Mouse (Mus musculus) midbrain, embryonic 14.5 days (tissue): Measurements from ENCODE around the gene Krt24. TPM values are rescaled to one million over a fixed set of nuclear protein-coding genes. Genes with fewer than 3 reads are reported as not detected.
A peak's percentile ranks its signal among the peaks of the same experiment; 100 is the strongest.

Experiments
- ATAC-seq: fragments of 200-750 bp; cut with Nextera tagmentation; 2 replicates; pipeline ENCODE4 v1.8.0; 2017; ENCODE audit warnings: moderate number of reproducible peaks, moderate library complexity; ENCODE audit not compliant: low FRiP score, low TSS enrichment
- DNase-seq: peaks from one replicate; pipeline ENCODE4 v3.0.0-alpha.2; 2015
- H3K27ac ChIP-seq: fragments of 300-500 bp; sonication (generic); replicated peaks from 2 replicates; pipeline ENCODE4 v1.5.1; 2014; ENCODE audit warnings: mild to moderate bottlenecking, low read depth, low read length, moderate library complexity
- H3K27me3 ChIP-seq: fragments of 300-500 bp; sonication (generic); 2 replicates; pipeline ENCODE4 v1.6.1; 2014; ENCODE audit warnings: low read length, control low read depth, mixed read lengths; ENCODE audit not compliant: control insufficient read depth, insufficient read depth
- H3K36me3 ChIP-seq: fragments of 300-500 bp; sonication (generic); 2 replicates; pipeline ENCODE4 v1.6.1; 2014; ENCODE audit warnings: low read length, control low read depth; ENCODE audit not compliant: control insufficient read depth, insufficient read depth
- H3K4me1 ChIP-seq: fragments of 300-500 bp; sonication (generic); 2 replicates; pipeline ENCODE4 v1.6.1; 2014; ENCODE audit warnings: mild to moderate bottlenecking, antibody characterized with exemption, low read length, control low read depth; ENCODE audit not compliant: control insufficient read depth, insufficient read depth
- H3K4me2 ChIP-seq: fragments of 300-500 bp; sonication (generic); 2 replicates; pipeline ENCODE4 v1.6.1; 2014; ENCODE audit warnings: mild to moderate bottlenecking, low read length, moderate library complexity
- H3K4me3 ChIP-seq: fragments of 300-500 bp; sonication (generic); replicated peaks from 2 replicates; pipeline ENCODE4 v1.5.1; 2014; ENCODE audit warnings: low read depth, low read length
- H3K9ac ChIP-seq: fragments of 300-500 bp; sonication (generic); replicated peaks from 2 replicates; pipeline ENCODE4 v1.6.1; 2014; ENCODE audit warnings: mild to moderate bottlenecking, low read length, moderate library complexity
- H3K9me3 ChIP-seq: fragments of 300-500 bp; sonication (generic); 2 replicates; pipeline ENCODE4 v1.6.1; 2016; ENCODE audit warnings: low read length, control low read depth, mixed read lengths; ENCODE audit not compliant: control insufficient read depth
- WGBS: fragments of 180-500 bp; shearing (Covaris S2); extraction: QIAGEN DNeasy Blood & Tissue Kit; methylation state at CpG from one replicate; pipeline ENCODE4 v1.1.7; 2014; 5-methylcytosine and 5-hydroxymethylcytosine counted together
- polyA plus RNA-seq: library from polyadenylated mRNA; unstranded; fragments of >200 nt; fragmentation: Nextera tagmentation; extraction: Ambion mirVana; gene quantifications from 2 replicates; pipeline ENCODE4 v1.2.1, GENCODE M21; 2014

The Krt24 gene
- polyA plus RNA-seq, 1 experiment from 2014 or later: not detected

DNA sequence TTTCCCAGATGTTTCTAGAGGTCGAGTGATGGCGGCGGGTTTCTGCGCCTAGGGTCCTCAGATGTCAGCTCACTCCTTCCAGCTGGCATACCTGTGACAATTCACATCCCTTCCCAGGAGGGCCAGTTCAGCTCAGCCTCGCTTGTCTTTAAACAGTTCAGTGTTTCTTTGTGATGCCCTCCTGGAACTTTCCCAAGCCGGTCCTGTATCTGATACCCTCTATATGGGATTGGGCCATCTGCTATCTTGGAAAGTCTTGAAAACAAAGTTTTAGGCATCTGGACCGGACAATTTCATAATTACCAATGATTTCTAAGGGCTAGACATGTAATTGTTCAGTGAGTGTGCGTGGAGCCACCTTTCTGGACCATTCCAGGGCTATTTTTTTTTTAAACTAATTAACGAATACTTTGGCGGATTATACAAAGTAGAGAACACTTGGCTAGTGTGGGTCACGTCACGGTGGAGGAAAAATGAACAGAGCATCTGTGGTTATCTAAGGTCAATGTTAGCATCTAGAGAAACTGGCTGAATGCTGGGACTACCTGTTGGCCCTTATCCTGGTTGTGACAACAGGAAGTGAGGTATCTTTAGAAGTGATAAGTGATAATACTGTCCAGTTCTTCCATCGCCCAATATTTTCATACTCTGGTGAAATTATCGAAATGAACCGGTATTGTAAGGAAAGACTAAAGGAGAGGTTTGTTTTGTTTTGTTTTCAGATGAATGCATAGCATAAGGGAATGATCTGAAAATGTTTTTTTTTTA, 53.8 kb downstream of the Krt24 start:
- Histone ChIP-seq H3K9ac (peak overlapping the region; percentile 99), H3K9me3 (no peaks in the 10 kb centered on the region), H3K27me3 (no peaks in the 10 kb centered on the region), H3K27ac (peak overlapping the region; percentile 99), H3K4me3 (peak overlapping the region; percentile 91), H3K4me2 (peak overlapping the region; percentile 87), H3K4me1 (peaks cover 25% of the 10 kb centered on the region), H3K36me3 (peaks cover 16% of the 10 kb centered on the region)
- ATAC-seq (peak; percentile 46; the same call in 1 of the 2 replicates), DNase-seq (peak; percentile 80)
- WGBS: 24% methylated on average over 15 of the region's 15 CpGs

DNA sequence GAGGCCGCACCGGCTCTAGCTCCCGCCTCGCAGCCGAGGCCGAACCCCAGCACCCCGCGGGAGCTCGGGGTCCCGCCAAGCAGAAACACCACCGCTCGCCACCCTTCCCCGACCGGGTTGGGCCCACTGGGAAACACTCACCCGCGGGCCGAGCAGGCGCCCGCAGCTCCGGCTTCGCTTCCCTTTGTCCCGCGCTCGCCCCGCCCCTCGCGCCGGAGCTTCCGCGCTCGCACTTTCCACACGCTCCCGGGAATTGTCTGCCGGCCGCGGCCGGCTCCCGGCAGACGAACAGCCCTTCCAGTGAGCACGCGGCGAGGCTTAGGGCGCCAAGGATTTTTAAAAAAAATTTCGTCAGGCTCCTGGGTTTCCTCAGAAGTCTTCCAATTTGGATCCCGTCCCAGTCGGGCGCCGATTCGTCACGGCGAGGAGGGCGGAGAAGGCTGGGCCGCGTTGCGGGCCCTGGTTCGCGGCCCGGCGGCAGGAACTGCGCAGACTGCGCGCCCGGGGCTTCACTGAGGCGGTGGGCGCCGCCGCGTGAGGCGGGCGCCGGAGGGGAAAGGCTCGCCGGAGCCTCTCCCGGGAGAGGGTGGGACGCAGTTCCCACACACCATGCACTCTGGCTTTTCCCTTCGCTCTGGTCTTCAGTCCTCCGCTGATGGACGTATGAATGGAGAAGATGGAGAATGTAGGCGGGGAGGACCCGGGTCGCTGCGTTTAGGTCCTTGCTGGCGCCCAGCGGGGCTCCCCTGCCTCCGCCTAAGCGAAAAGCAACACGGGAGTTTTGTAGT, 54.6 kb downstream of the Krt24 start, which contains the start of gene Smarce1:
Gene Smarce1, minus strand, starts transcription at position 757 of the 788 bp plus-strand sequence.
- peaks cover 23% of the 10 kb centered on the region for H3K36me3 ChIP-seq

More for the DNA sequence above, 54.6 kb downstream of the Krt24 start, which contains the start of gene Smarce1:
- no peaks in the 10 kb centered on the region for H3K27me3 ChIP-seq
- no peaks in the 10 kb centered on the region for H3K9me3 ChIP-seq
- H3K4me2 ChIP-seq: peak within 1 kb of the TSS; percentile 87
- ATAC-seq (peak; percentile 87), DNase-seq (peak; percentile 92)
- under 1% methylated on average over 82 of the region's 87 CpGs for WGBS
- peak within 1 kb of the TSS; percentile 91 for H3K4me3 ChIP-seq
- H3K9ac ChIP-seq: peak within 1 kb of the TSS; percentile 99
- H3K4me1 ChIP-seq: peaks cover 30% of the 10 kb centered on the region
- H3K27ac ChIP-seq: peak within 1 kb of the TSS; percentile 99

Other genes with a start within 250 kb of the Krt24 start
- 55.0 and 111 TPM in 2 replicates for gene Igfbp4, start 244.0 kb downstream of the Krt24 start, polyA plus RNA-seq
- 0.22 TPM in 1 of 2 replicates, not detected in the other for gene Tns4, start 196.0 kb downstream of the Krt24 start, polyA plus RNA-seq
- 0.45 TPM in 1 of 2 replicates, not detected in the other for gene Ccr7, start 130.2 kb downstream of the Krt24 start, polyA plus RNA-seq
- gene Smarce1, start 54.2 kb downstream of the Krt24 start, polyA plus RNA-seq: 173 and 222 TPM in 2 replicates
- 4.1 and 6.9 TPM in 2 replicates for gene Krt222, start 41.2 kb downstream of the Krt24 start, polyA plus RNA-seq
- gene Krt25, start 37.7 kb upstream of the Krt24 start, polyA plus RNA-seq: 0.11 TPM in 1 of 2 replicates, not detected in the other
- 0.28 and 0.51 TPM in 2 replicates for gene Krt26, start 52.7 kb upstream of the Krt24 start, polyA plus RNA-seq
- gene Krt27, start 65.8 kb upstream of the Krt24 start, polyA plus RNA-seq: not detected in 2 replicates
- 0.17 and 0.26 TPM in 2 replicates for gene Krt28, start 89.6 kb upstream of the Krt24 start, polyA plus RNA-seq
- 33.8 and 37.9 TPM in 2 replicates for gene Krt10, start 104.1 kb upstream of the Krt24 start, polyA plus RNA-seq
- gene Krt12, start 137.0 kb upstream of the Krt24 start, polyA plus RNA-seq: not detected in 2 replicates
- 0.11 TPM in 1 of 2 replicates, not detected in the other for gene Krt20, start 152.9 kb upstream of the Krt24 start, polyA plus RNA-seq
- 0.39 TPM in 1 of 2 replicates, not detected in the other for gene Krt23, start 207.9 kb upstream of the Krt24 start, polyA plus RNA-seq
- not detected in 2 replicates for gene Krt39, start 236.1 kb upstream of the Krt24 start, polyA plus RNA-seq